Mouse (Mus musculus): ENCODE results near the gene Runx1. TPM values are rescaled to one million over a fixed set of nuclear protein-coding genes. Genes with fewer than 3 reads are reported as not detected.

Gene Runx1
- polyA plus RNA-seq, 1 experiment from 2014 or later, result 0.59 TPM

DNA sequence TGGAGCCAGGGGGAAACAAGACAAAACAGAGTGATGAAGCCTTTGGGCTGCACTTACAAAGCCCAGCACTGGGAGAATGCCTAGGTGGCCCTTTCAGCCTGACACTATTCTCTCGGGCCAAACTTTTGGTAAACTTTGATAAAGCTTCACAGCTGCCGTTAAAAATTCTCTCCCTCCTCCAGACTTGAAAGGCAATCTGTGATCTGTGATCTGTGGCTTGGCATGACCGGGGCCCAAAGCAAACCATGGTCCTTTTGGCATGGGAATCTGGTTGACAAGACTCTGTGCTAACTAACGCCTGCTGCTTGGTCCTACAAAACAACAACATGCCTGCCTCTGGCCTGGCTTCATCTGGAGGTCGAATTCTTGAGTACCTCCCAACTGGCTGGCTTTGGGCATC, 188.9 kb downstream of the Runx1 start:
- Histone ChIP-seq H3K9ac (ENCODE audit: low read depth, low read length) (no peak overlapping the region), H3K4me1 (ENCODE audit: control insufficient read depth, insufficient read depth, low read length) (no peaks in the 10 kb centered on the region), H3K36me3 (ENCODE audit: control insufficient read depth, insufficient read depth, low read length) (no peaks in the 10 kb centered on the region), H3K4me2 (ENCODE audit: low read length) (no peak overlapping the region), H3K27me3 (ENCODE audit: control insufficient read depth, insufficient read depth, low read depth, low read length) (no peaks in the 10 kb centered on the region), H3K27ac (ENCODE audit: low read length) (no peak overlapping the region), H3K9me3 (replicated peaks; ENCODE audit: control insufficient read depth, low read length, poor library complexity, severe bottlenecking) (no peaks in the 10 kb centered on the region), H3K4me3 (ENCODE audit: low read depth, low read length) (no peak overlapping the region)
- ATAC-seq, result no peak
- WGBS, result 61% methylated on average over 5 of the region's 5 CpGs

- Histone ChIP-seq H3K9me3 (replicated peaks; ENCODE audit: control insufficient read depth, low read length, poor library complexity, severe bottlenecking) (no peaks in the 10 kb centered on the region), H3K36me3 (ENCODE audit: control insufficient read depth, insufficient read depth, low read length) (no peaks in the 10 kb centered on the region), H3K4me2 (ENCODE audit: low read length) (no peak overlapping the region), H3K27me3 (ENCODE audit: control insufficient read depth, insufficient read depth, low read depth, low read length) (no peaks in the 10 kb centered on the region; the same call in 1 of the 2 replicates), H3K4me1 (ENCODE audit: control insufficient read depth, insufficient read depth, low read length) (peaks cover 4% of the 10 kb centered on the region; the same call in 1 of the 2 replicates), H3K4me3 (ENCODE audit: low read depth, low read length) (no peak overlapping the region), H3K9ac (ENCODE audit: low read depth, low read length) (peak overlapping the region; percentile 37; the same call in 1 of the 2 replicates), H3K27ac (ENCODE audit: low read length) (no peak overlapping the region)
- no peak for ATAC-seq
- WGBS, result 15% methylated on average over 11 of the region's 11 CpGs
Observed at GRCm38 (mm10) chr16:92632115-92632763, 193.7 kb downstream of the Runx1 start.

- no peak for ATAC-seq
- Histone ChIP-seq H3K9me3 (replicated peaks; ENCODE audit: control insufficient read depth, low read length, poor library complexity, severe bottlenecking) (no peaks in the 10 kb centered on the region), H3K27me3 (ENCODE audit: control insufficient read depth, insufficient read depth, low read depth, low read length) (no peaks in the 10 kb centered on the region; the same call in 1 of the 2 replicates), H3K4me2 (ENCODE audit: low read length) (no peak overlapping the region), H3K4me3 (ENCODE audit: low read depth, low read length) (no peak overlapping the region), H3K27ac (ENCODE audit: low read length) (no peak overlapping the region), H3K36me3 (ENCODE audit: control insufficient read depth, insufficient read depth, low read length) (no peaks in the 10 kb centered on the region), H3K4me1 (ENCODE audit: control insufficient read depth, insufficient read depth, low read length) (peaks cover 6% of the 10 kb centered on the region; the same call in 1 of the 2 replicates), H3K9ac (ENCODE audit: low read depth, low read length) (no peak overlapping the region)
- 30% methylated on average over 6 of the region's 6 CpGs for WGBS
Observed at GRCm38 (mm10) chr16:92631637-92632036, 194.3 kb downstream of the Runx1 start.

GRCm38 (mm10) chr16:92630950-92631349, 195.0 kb downstream of the Runx1 start:
- Histone ChIP-seq H3K27me3 (ENCODE audit: control insufficient read depth, insufficient read depth, low read depth, low read length) (no peaks in the 10 kb centered on the region; the same call in 1 of the 2 replicates), H3K4me3 (ENCODE audit: low read depth, low read length) (no peak overlapping the region), H3K9ac (ENCODE audit: low read depth, low read length) (no peak overlapping the region), H3K4me2 (ENCODE audit: low read length) (no peak overlapping the region), H3K4me1 (ENCODE audit: control insufficient read depth, insufficient read depth, low read length) (peaks cover 6% of the 10 kb centered on the region; the same call in 1 of the 2 replicates), H3K27ac (ENCODE audit: low read length) (no peak overlapping the region), H3K9me3 (replicated peaks; ENCODE audit: control insufficient read depth, low read length, poor library complexity, severe bottlenecking) (no peaks in the 10 kb centered on the region), H3K36me3 (ENCODE audit: control insufficient read depth, insufficient read depth, low read length) (no peaks in the 10 kb centered on the region)
- WGBS, result 79% methylated on average over 5 of the region's 5 CpGs
- no peak for ATAC-seq

- Histone ChIP-seq H3K4me3 (ENCODE audit: low read depth, low read length) (no peak overlapping the region), H3K4me1 (ENCODE audit: control insufficient read depth, insufficient read depth, low read length) (peaks cover 6% of the 10 kb centered on the region; the same call in 1 of the 2 replicates), H3K4me2 (ENCODE audit: low read length) (no peak overlapping the region), H3K9ac (ENCODE audit: low read depth, low read length) (no peak overlapping the region), H3K36me3 (ENCODE audit: control insufficient read depth, insufficient read depth, low read length) (no peaks in the 10 kb centered on the region), H3K27ac (ENCODE audit: low read length) (no peak overlapping the region), H3K9me3 (replicated peaks; ENCODE audit: control insufficient read depth, low read length, poor library complexity, severe bottlenecking) (no peaks in the 10 kb centered on the region), H3K27me3 (ENCODE audit: control insufficient read depth, insufficient read depth, low read depth, low read length) (no peaks in the 10 kb centered on the region; the same call in 1 of the 2 replicates)
- no peak for ATAC-seq
- WGBS, result 97% methylated on average over 7 of the region's 7 CpGs
Observed at GRCm38 (mm10) chr16:92629829-92630228, 196.1 kb downstream of the Runx1 start.

- Histone ChIP-seq H3K4me1 (ENCODE audit: control insufficient read depth, insufficient read depth, low read length) (peaks cover 6% of the 10 kb centered on the region; the same call in 1 of the 2 replicates), H3K36me3 (ENCODE audit: control insufficient read depth, insufficient read depth, low read length) (no peaks in the 10 kb centered on the region), H3K9me3 (replicated peaks; ENCODE audit: control insufficient read depth, low read length, poor library complexity, severe bottlenecking) (no peaks in the 10 kb centered on the region), H3K27me3 (ENCODE audit: control insufficient read depth, insufficient read depth, low read depth, low read length) (no peaks in the 10 kb centered on the region; the same call in 1 of the 2 replicates), H3K27ac (ENCODE audit: low read length) (no peak overlapping the region), H3K9ac (ENCODE audit: low read depth, low read length) (no peak overlapping the region), H3K4me2 (ENCODE audit: low read length) (no peak overlapping the region), H3K4me3 (ENCODE audit: low read depth, low read length) (no peak overlapping the region)
- WGBS, result 17% methylated on average over 6 of the region's 6 CpGs
- no peak for ATAC-seq
Observed at GRCm38 (mm10) chr16:92627262-92627661, 198.7 kb downstream of the Runx1 start.

DNA sequence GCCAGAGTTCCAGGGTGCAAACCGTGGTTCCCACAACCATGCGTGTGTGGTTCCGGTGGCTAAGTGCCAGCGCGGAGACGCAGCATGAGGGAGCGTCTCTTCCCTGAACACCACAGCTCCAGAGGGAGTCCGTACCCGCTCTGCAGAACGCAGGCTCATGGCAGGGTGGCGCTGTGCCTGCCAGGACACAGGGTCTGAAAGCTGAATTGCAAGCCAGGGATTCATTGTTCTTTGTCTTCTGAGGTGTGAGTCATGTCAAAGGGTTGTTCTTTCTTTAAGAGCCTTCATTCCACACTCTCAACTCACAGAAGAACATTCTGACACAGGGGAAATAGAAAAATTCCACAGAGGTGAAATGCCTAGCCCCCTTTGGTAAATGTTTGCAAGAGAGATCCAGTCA, 202.0 kb downstream of the Runx1 start:
- H3K4me2 ChIP-seq (ENCODE audit: low read length), result no peak overlapping the region
- H3K4me1 ChIP-seq (ENCODE audit: control insufficient read depth, insufficient read depth, low read length), result peaks cover 6% of the 10 kb centered on the region; the same call in 1 of the 2 replicates
- H3K27ac ChIP-seq (ENCODE audit: low read length), result no peak overlapping the region
- no peaks in the 10 kb centered on the region for H3K36me3 ChIP-seq (ENCODE audit: control insufficient read depth, insufficient read depth, low read length)
- H3K9ac ChIP-seq (ENCODE audit: low read depth, low read length), result no peak overlapping the region
- no peak overlapping the region for H3K4me3 ChIP-seq (ENCODE audit: low read depth, low read length)
- no peaks in the 10 kb centered on the region for H3K27me3 ChIP-seq (ENCODE audit: control insufficient read depth, insufficient read depth, low read depth, low read length)
- no peak for ATAC-seq
- H3K9me3 ChIP-seq (replicated peaks; ENCODE audit: control insufficient read depth, low read length, poor library complexity, severe bottlenecking), result no peaks in the 10 kb centered on the region
- WGBS, result 79% methylated on average over 11 of the region's 11 CpGs

- Histone ChIP-seq H3K9ac (ENCODE audit: low read depth, low read length) (no peak overlapping the region), H3K4me1 (ENCODE audit: control insufficient read depth, insufficient read depth, low read length) (no peaks in the 10 kb centered on the region), H3K27ac (ENCODE audit: low read length) (no peak overlapping the region), H3K27me3 (ENCODE audit: control insufficient read depth, insufficient read depth, low read depth, low read length) (no peaks in the 10 kb centered on the region), H3K36me3 (ENCODE audit: control insufficient read depth, insufficient read depth, low read length) (no peaks in the 10 kb centered on the region), H3K4me2 (ENCODE audit: low read length) (no peak overlapping the region), H3K4me3 (ENCODE audit: low read depth, low read length) (no peak overlapping the region), H3K9me3 (replicated peaks; ENCODE audit: control insufficient read depth, low read length, poor library complexity, severe bottlenecking) (no peaks in the 10 kb centered on the region; the same call in 1 of the 2 replicates)
- no peak for ATAC-seq
- WGBS, result 65% methylated on average over 8 of the region's 8 CpGs
Observed at GRCm38 (mm10) chr16:92621859-92622258, 204.1 kb downstream of the Runx1 start.

- ATAC-seq, result no peak
- no peaks in the 10 kb centered on the region; the same call in 1 of the 2 replicates for H3K9me3 ChIP-seq (replicated peaks; ENCODE audit: control insufficient read depth, low read length, poor library complexity, severe bottlenecking)
- no peaks in the 10 kb centered on the region for H3K27me3 ChIP-seq (ENCODE audit: control insufficient read depth, insufficient read depth, low read depth, low read length)
- H3K27ac ChIP-seq (ENCODE audit: low read length), result no peak overlapping the region
- H3K4me1 ChIP-seq (ENCODE audit: control insufficient read depth, insufficient read depth, low read length), result no peaks in the 10 kb centered on the region
- H3K4me2 ChIP-seq (ENCODE audit: low read length), result no peak overlapping the region
- no peak overlapping the region for H3K9ac ChIP-seq (ENCODE audit: low read depth, low read length)
- H3K36me3 ChIP-seq (ENCODE audit: control insufficient read depth, insufficient read depth, low read length), result no peaks in the 10 kb centered on the region
- 57% methylated on average over 10 of the region's 10 CpGs for WGBS
- no peak overlapping the region for H3K4me3 ChIP-seq (ENCODE audit: low read depth, low read length)
Observed at GRCm38 (mm10) chr16:92620841-92621518, 205.0 kb downstream of the Runx1 start.
